Mouse (Mus musculus): ENCODE results near the gene Gse1.

DNA sequence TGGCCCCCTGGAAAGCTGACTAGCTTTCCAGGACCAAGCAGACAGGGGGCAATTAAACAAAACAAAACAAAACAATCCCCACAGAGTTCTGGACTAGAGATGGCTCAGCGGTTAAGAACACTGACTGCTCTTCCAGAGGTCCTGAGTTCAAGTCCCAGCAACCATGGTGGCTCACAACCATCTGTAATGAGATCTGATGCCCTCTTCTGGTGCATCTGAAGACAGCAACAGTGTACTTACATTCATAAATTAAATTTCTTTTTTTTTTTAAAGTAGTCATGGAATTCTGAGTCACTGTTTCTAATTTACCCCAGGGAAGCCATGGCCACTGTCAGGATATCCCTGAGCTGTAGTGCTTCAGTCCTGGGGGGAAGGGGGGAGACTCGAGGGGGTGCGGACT is 386.2 kb downstream of the Gse1 start:
- TF ChIP-seq CTCF (IDR thresholded peaks at IDR 0.05; ENCODE audit: borderline replicate concordance, insufficient read depth, low read depth, low read length): no peak
- TF ChIP-seq POLR2A (IDR thresholded peaks at IDR 0.05; ENCODE audit: borderline replicate concordance, insufficient read depth, low read length): no peak

Measured in cerebellum, adult 2 months (tissue).